Mouse (Mus musculus) liver, embryonic 14.5 days (tissue): Measurements from ENCODE around the gene Adam23. TPM values are rescaled to one million over a fixed set of nuclear protein-coding genes. Genes with fewer than 3 reads are reported as not detected.

Source experiments
- ATAC-seq: fragments of 200-750 bp; cut with Nextera tagmentation; 2 replicates; pipeline ENCODE4 v1.8.0; 2017; ENCODE audit warnings: moderate number of reproducible peaks, mild to moderate bottlenecking, moderate library complexity; ENCODE audit not compliant: insufficient read depth
- DNase-seq, 3 experiments: peaks; one replicate each; pipeline ENCODE4 v3.0.0-alpha.2; 2012 to 2013; ENCODE audit warnings: low read depth in 3 of 3, low spot score in 3 of 3
- H3K27ac ChIP-seq: fragments of 300-500 bp; sonication (generic); 2 replicates; pipeline ENCODE4 v1.5.1; 2014; ENCODE audit warnings: moderate library complexity, mild to moderate bottlenecking, control low read depth, inconsistent platforms
- H3K27me3 ChIP-seq: fragments of 300-500 bp; sonication (generic); 2 replicates; pipeline ENCODE4 v1.6.1; 2014; ENCODE audit warnings: mild to moderate bottlenecking, low read length, moderate library complexity; ENCODE audit not compliant: control insufficient read depth, insufficient read depth
- H3K36me3 ChIP-seq: fragments of 300-500 bp; sonication (generic); replicated peaks from 2 replicates; pipeline ENCODE4 v1.6.1; 2014; ENCODE audit warnings: low read depth; ENCODE audit not compliant: control insufficient read depth, insufficient read depth
- H3K4me1 ChIP-seq, 2 experiments: fragments of 200-500 bp in 1 of 2; fragments of 300-500 bp in 1 of 2; sonication (generic) in 1 of 2; replicated peaks; 2 replicates each; pipeline ENCODE4 v1.6.1; 2012 to 2014; ENCODE audit warnings: antibody characterized with exemption in 1 of 2, inconsistent platforms in 1 of 2, low read length in 1 of 2; ENCODE audit not compliant: control insufficient read depth in 2 of 2, insufficient read depth in 2 of 2
- H3K4me2 ChIP-seq: fragments of 300-500 bp; sonication (generic); 2 replicates; pipeline ENCODE4 v1.6.1; 2014; ENCODE audit warnings: low read depth, mild to moderate bottlenecking, control low read depth, moderate library complexity
- H3K4me3 ChIP-seq, 2 experiments: fragments of 200-500 bp in 1 of 2; fragments of 300-500 bp in 1 of 2; sonication (generic) in 1 of 2; 2 replicates each; pipeline ENCODE4 v1.5.1; 2012 to 2014; ENCODE audit warnings: low read depth in 2 of 2, low read length in 2 of 2, mild to moderate bottlenecking in 2 of 2, control low read depth in 1 of 2, inconsistent platforms in 1 of 2, moderate library complexity in 1 of 2; ENCODE audit not compliant: insufficient read depth in 1 of 2
- H3K9ac ChIP-seq: fragments of 300-500 bp; sonication (generic); replicated peaks from 2 replicates; pipeline ENCODE4 v1.6.1; 2014; ENCODE audit warnings: mild to moderate bottlenecking, control low read depth, moderate library complexity
- H3K9me3 ChIP-seq: fragments of 300-500 bp; sonication (generic); 2 replicates; pipeline ENCODE4 v1.6.1; 2016; ENCODE audit warnings: low read length, mixed read lengths; ENCODE audit not compliant: control insufficient read depth
- CTCF ChIP-seq: IDR thresholded peaks from 2 replicates; pipeline ENCODE4 v1.5.1; 2016; ENCODE audit warnings: antibody characterized with exemption, low read depth, control low read depth
- EP300 ChIP-seq: IDR thresholded peaks from 2 replicates; pipeline ENCODE4 v1.6.1; 2016; ENCODE audit warnings: antibody characterized with exemption, low read depth
- WGBS: fragments of 180-500 bp; shearing (Covaris S2); extraction: QIAGEN DNeasy Blood & Tissue Kit; methylation state at CpG from one replicate; pipeline ENCODE4 v1.1.7; 2014; ENCODE audit not compliant: insufficient replicate concordance; 5-methylcytosine and 5-hydroxymethylcytosine counted together
- polyA plus RNA-seq, 2 experiments: library from polyadenylated mRNA; depleted of rRNA in 1 of 2; stranded (reverse) in 1 of 2; unstranded in 1 of 2; fragments of >200 nt; fragmentation: Nextera tagmentation in 1 of 2; extraction: Ambion mirVana in 1 of 2; gene quantifications; 2 replicates each; pipeline versions ENCODE4 v1.2.1 to v1.2.3; 2012 to 2014

The Adam23 gene
- polyA plus RNA-seq, 2 experiments, result 0.24 to 0.36 TPM

DNA sequence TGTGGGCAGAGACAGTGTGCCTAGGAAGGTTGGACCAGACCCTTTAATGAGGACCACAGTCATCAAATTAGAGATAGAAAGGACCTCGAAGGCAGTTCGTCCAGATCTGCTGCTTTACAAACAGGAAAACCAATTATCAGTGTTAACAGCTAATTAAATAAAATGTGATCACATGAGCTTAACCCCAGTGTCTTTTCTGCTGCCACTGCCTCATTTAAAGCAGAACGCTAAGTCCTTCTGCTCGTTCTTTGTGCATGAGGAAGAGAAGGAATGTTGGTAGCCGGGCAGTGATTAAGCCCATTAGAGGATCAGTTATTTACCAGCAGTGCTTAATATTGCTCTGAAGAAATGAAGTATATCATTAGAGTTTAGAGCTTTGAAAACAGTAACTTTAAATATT is 131.1 kb downstream of the Adam23 start:
- H3K9me3 ChIP-seq, result no peaks in the 10 kb centered on the region
- no peaks in the 10 kb centered on the region for H3K4me1 ChIP-seq
- H3K27ac ChIP-seq, result no peak overlapping the region
- H3K27me3 ChIP-seq, result no peaks in the 10 kb centered on the region
- H3K9ac ChIP-seq, result no peak overlapping the region
- H3K36me3 ChIP-seq, result no peaks in the 10 kb centered on the region
- WGBS, result 61% methylated on average over 5 of the region's 5 CpGs
- ATAC-seq, result no peak
- no peak for DNase-seq
- no peak overlapping the region for H3K4me2 ChIP-seq
- no peak overlapping the region for H3K4me3 ChIP-seq
- TF ChIP-seq EP300 (no peak), CTCF (no peak)

- 70% methylated on average over 8 of the region's 8 CpGs for WGBS
Measured at GRCm38 (mm10) chr1:63579153-63579552, 133.5 kb downstream of the Adam23 start.

GRCm38 (mm10) chr1:63586869-63587268 is 141.2 kb downstream of the Adam23 start:
- Histone ChIP-seq H3K4me2 (no peak overlapping the region), H3K27ac (no peak overlapping the region)

More at GRCm38 (mm10) chr1:63579153-63579552, 133.5 kb downstream of the Adam23 start:
- ATAC-seq (no peak), DNase-seq (no peak)
- H3K36me3 ChIP-seq, result no peaks in the 10 kb centered on the region
- TF ChIP-seq CTCF (no peak), EP300 (no peak)
- no peak overlapping the region for H3K4me3 ChIP-seq
- H3K27ac ChIP-seq, result no peak overlapping the region
- H3K4me1 ChIP-seq, result no peaks in the 10 kb centered on the region
- no peak overlapping the region for H3K4me2 ChIP-seq
- H3K27me3 ChIP-seq, result no peaks in the 10 kb centered on the region
- H3K9me3 ChIP-seq, result no peaks in the 10 kb centered on the region
- H3K9ac ChIP-seq, result no peak overlapping the region

GRCm38 (mm10) chr1:63603870-63604500 is 158.3 kb downstream of the Adam23 start:
- Histone ChIP-seq H3K9ac (no peak overlapping the region), H3K4me2 (no peak overlapping the region), H3K27ac (no peak overlapping the region), H3K27me3 (no peaks in the 10 kb centered on the region), H3K36me3 (no peaks in the 10 kb centered on the region), H3K4me3 (no peak overlapping the region), H3K9me3 (no peaks in the 10 kb centered on the region), H3K4me1 (no peaks in the 10 kb centered on the region)
- DNase-seq, result no peak
- 26% methylated on average over 3 of the region's 3 CpGs for WGBS
- no peak for ATAC-seq
- no peak for TF ChIP-seq CTCF
- no peak for TF ChIP-seq EP300

More at GRCm38 (mm10) chr1:63586869-63587268, 141.2 kb downstream of the Adam23 start:
- no peak overlapping the region for H3K4me3 ChIP-seq
- TF ChIP-seq CTCF (no peak), EP300 (no peak)
- ATAC-seq (no peak), DNase-seq (no peak)
- H3K36me3 ChIP-seq, result no peaks in the 10 kb centered on the region
- WGBS, result 68% methylated on average over 7 of the region's 7 CpGs
- H3K4me1 ChIP-seq, result no peaks in the 10 kb centered on the region
- no peaks in the 10 kb centered on the region for H3K9me3 ChIP-seq
- H3K9ac ChIP-seq, result no peak overlapping the region
- H3K27me3 ChIP-seq, result no peaks in the 10 kb centered on the region

DNA sequence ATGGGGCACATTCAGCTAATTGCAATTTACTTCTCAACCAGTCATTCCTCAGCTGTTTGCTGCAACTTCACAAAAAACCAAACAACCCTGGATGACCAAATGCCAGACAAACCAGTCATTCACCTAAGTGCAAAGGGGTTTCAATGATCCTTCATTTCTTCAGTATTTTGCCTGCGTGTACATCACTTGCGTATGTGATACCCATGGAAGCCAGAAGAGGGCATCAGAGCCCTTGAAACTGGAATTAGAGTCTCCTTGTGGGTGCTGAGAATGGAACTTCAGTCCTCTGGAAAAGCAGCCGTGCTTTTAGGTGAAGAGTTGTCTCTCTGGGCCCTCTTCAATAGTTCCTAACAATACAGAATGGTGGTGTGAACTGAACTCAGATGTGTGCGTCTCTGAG is 163.9 kb downstream of the Adam23 start:
- DNase-seq (no peak), ATAC-seq (no peak)
- WGBS, result 68% methylated on average over 4 of the region's 4 CpGs
- TF ChIP-seq EP300 (no peak), CTCF (no peak)
- Histone ChIP-seq H3K9ac (no peak overlapping the region), H3K9me3 (no peaks in the 10 kb centered on the region; the same call in 1 of the 2 replicates), H3K27me3 (no peaks in the 10 kb centered on the region), H3K27ac (no peak overlapping the region), H3K4me1 (no peaks in the 10 kb centered on the region), H3K4me3 (no peak overlapping the region), H3K4me2 (no peak overlapping the region), H3K36me3 (no peaks in the 10 kb centered on the region)
